Mouse (Mus musculus): Measurements from ENCODE around the gene Magi1. TPM values are rescaled to one million over a fixed set of nuclear protein-coding genes. Genes with fewer than 3 reads are reported as not detected.

Gene Magi1
- polyA plus RNA-seq, 1 experiment from 2014 or later: 22.9 TPM

GRCm38 (mm10) chr6:94131999-94132398 lies 151.7 kb downstream of the Magi1 start:
- 66% methylated on average over 4 of the region's 4 CpGs for WGBS
- H3K27me3 ChIP-seq (replicated peaks; ENCODE audit: control insufficient read depth, insufficient read depth, low read length): no peaks in the 10 kb centered on the region
- peaks cover 2% of the 10 kb centered on the region; the same call in 1 of the 2 replicates for H3K4me1 ChIP-seq (ENCODE audit: control insufficient read depth, insufficient read depth, low read length)
- H3K9ac ChIP-seq (ENCODE audit: low read length): no peak overlapping the region
- ATAC-seq: no peak
- no peaks in the 10 kb centered on the region for H3K36me3 ChIP-seq (ENCODE audit: control insufficient read depth, insufficient read depth, low read length)
- no peak for DNase-seq (ENCODE audit: low spot score)
- H3K9me3 ChIP-seq (replicated peaks; ENCODE audit: control insufficient read depth, low read length): no peaks in the 10 kb centered on the region
- H3K27ac ChIP-seq (ENCODE audit: low read depth, low read length): no peak overlapping the region
- H3K4me2 ChIP-seq (ENCODE audit: low read length): no peak overlapping the region
- no peak overlapping the region for H3K4me3 ChIP-seq (ENCODE audit: low read depth, low read length)

DNA sequence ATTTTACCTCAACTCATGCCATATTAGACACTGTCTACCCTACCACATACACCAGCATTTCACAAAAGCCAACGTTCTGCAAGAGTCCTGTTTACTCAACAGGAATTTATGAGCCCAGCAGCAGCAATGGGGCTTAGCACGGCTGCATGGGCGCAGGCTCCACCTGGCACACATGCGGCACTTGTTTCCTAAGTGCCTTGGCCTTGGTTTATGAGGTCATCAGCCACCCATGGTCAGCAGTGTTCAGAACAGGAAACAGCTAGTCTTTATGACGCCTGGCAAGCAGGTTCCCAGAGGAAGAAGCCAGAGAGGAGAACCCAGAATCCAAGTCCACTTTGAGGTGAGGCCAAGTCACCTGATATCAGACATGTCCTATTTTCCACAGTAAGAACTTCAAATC lies 153.3 kb downstream of the Magi1 start:
- DNase-seq (ENCODE audit: low spot score): no peak
- no peak overlapping the region for H3K4me3 ChIP-seq (ENCODE audit: low read depth, low read length)
- peaks cover 2% of the 10 kb centered on the region; the same call in 1 of the 2 replicates for H3K4me1 ChIP-seq (ENCODE audit: control insufficient read depth, insufficient read depth, low read length)
- H3K36me3 ChIP-seq (ENCODE audit: control insufficient read depth, insufficient read depth, low read length): no peaks in the 10 kb centered on the region
- no peaks in the 10 kb centered on the region for H3K27me3 ChIP-seq (replicated peaks; ENCODE audit: control insufficient read depth, insufficient read depth, low read length)
- H3K9ac ChIP-seq (ENCODE audit: low read length): no peak overlapping the region
- no peak for ATAC-seq
- no peak overlapping the region for H3K4me2 ChIP-seq (ENCODE audit: low read length)
- WGBS: 90% methylated on average over 5 of the region's 5 CpGs
- H3K27ac ChIP-seq (ENCODE audit: low read depth, low read length): no peak overlapping the region
- no peaks in the 10 kb centered on the region for H3K9me3 ChIP-seq (replicated peaks; ENCODE audit: control insufficient read depth, low read length)

DNA sequence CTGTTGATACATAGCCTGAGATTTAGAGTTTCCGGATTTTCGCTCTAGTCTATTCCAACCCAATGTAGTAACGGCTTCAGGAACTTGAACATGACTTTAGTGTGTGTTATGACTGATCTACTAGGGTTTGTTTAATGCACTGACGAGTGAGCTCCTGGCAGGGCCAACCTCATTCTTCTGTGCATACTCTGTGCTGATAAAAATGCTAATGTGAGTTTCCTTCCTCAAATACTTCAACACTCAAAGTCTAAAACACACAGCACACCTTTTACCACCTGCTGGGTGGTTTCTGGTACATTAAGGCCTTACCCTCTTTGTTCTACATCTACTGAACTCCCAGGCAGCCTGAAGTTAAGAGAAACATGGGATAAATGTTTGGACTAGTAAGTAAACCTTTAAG lies 157.0 kb downstream of the Magi1 start:
- Histone ChIP-seq H3K4me1 (ENCODE audit: control insufficient read depth, insufficient read depth, low read length) (peaks cover 8% of the 10 kb centered on the region; the same call in 1 of the 2 replicates), H3K4me3 (ENCODE audit: low read depth, low read length) (no peak overlapping the region), H3K27me3 (replicated peaks; ENCODE audit: control insufficient read depth, insufficient read depth, low read length) (no peaks in the 10 kb centered on the region), H3K27ac (ENCODE audit: low read depth, low read length) (no peak overlapping the region), H3K36me3 (ENCODE audit: control insufficient read depth, insufficient read depth, low read length) (no peaks in the 10 kb centered on the region), H3K4me2 (ENCODE audit: low read length) (no peak overlapping the region), H3K9me3 (replicated peaks; ENCODE audit: control insufficient read depth, low read length) (no peaks in the 10 kb centered on the region), H3K9ac (ENCODE audit: low read length) (no peak overlapping the region)
- DNase-seq (ENCODE audit: low spot score): no peak
- 92% methylated on average over 4 of the region's 4 CpGs for WGBS
- no peak for ATAC-seq

- Histone ChIP-seq H3K4me1 (ENCODE audit: control insufficient read depth, insufficient read depth, low read length) (peaks cover 8% of the 10 kb centered on the region; the same call in 1 of the 2 replicates), H3K4me2 (ENCODE audit: low read length) (no peak overlapping the region), H3K27ac (ENCODE audit: low read depth, low read length) (no peak overlapping the region), H3K36me3 (ENCODE audit: control insufficient read depth, insufficient read depth, low read length) (no peaks in the 10 kb centered on the region), H3K9ac (ENCODE audit: low read length) (no peak overlapping the region), H3K4me3 (ENCODE audit: low read depth, low read length) (no peak overlapping the region), H3K27me3 (replicated peaks; ENCODE audit: control insufficient read depth, insufficient read depth, low read length) (no peaks in the 10 kb centered on the region), H3K9me3 (replicated peaks; ENCODE audit: control insufficient read depth, low read length) (no peaks in the 10 kb centered on the region)
- 87% methylated on average over 6 of the region's 6 CpGs for WGBS
- DNase-seq (ENCODE audit: low spot score) (no peak), ATAC-seq (no peak)
These were observed 158.6 kb downstream of the Magi1 start for GRCm38 (mm10) chr6:94125144-94125543.

DNA sequence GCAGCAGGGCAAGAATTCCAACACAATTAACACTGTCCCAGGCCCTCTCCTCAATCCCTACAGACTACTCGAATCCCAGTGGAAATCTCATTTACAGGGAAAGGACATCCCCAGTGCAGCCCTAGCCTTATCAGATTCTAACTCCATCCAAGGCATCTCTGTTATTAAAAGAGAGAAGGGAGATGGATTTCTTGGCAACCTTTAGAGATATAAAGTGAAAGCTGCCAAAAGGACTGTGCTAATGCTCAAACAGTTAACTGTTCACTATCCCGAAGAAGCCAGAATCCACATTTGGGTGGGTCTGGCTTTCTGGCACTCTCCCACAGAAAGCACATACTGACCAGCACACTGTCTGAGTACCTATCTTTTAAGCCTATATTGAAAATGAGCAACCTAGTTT lies 159.4 kb downstream of the Magi1 start:
- no peaks in the 10 kb centered on the region for H3K27me3 ChIP-seq (replicated peaks; ENCODE audit: control insufficient read depth, insufficient read depth, low read length)
- no peak overlapping the region for H3K27ac ChIP-seq (ENCODE audit: low read depth, low read length)
- peaks cover 8% of the 10 kb centered on the region; the same call in 1 of the 2 replicates for H3K4me1 ChIP-seq (ENCODE audit: control insufficient read depth, insufficient read depth, low read length)
- H3K36me3 ChIP-seq (ENCODE audit: control insufficient read depth, insufficient read depth, low read length): no peaks in the 10 kb centered on the region
- no peaks in the 10 kb centered on the region for H3K9me3 ChIP-seq (replicated peaks; ENCODE audit: control insufficient read depth, low read length)
- no peak overlapping the region for H3K9ac ChIP-seq (ENCODE audit: low read length)
- H3K4me3 ChIP-seq (ENCODE audit: low read depth, low read length): no peak overlapping the region
- WGBS: 63% methylated on average over 2 of the region's 2 CpGs
- ATAC-seq: no peak
- H3K4me2 ChIP-seq (ENCODE audit: low read length): no peak overlapping the region
- DNase-seq (ENCODE audit: low spot score): no peak

GRCm38 (mm10) chr6:94122566-94123150 lies 161.1 kb downstream of the Magi1 start:
- Histone ChIP-seq H3K9me3 (replicated peaks; ENCODE audit: control insufficient read depth, low read length) (no peaks in the 10 kb centered on the region), H3K9ac (ENCODE audit: low read length) (no peak overlapping the region), H3K36me3 (ENCODE audit: control insufficient read depth, insufficient read depth, low read length) (no peaks in the 10 kb centered on the region), H3K4me2 (ENCODE audit: low read length) (no peak overlapping the region), H3K27me3 (replicated peaks; ENCODE audit: control insufficient read depth, insufficient read depth, low read length) (no peaks in the 10 kb centered on the region), H3K4me3 (ENCODE audit: low read depth, low read length) (no peak overlapping the region), H3K4me1 (ENCODE audit: control insufficient read depth, insufficient read depth, low read length) (peaks cover 8% of the 10 kb centered on the region; the same call in 1 of the 2 replicates), H3K27ac (ENCODE audit: low read depth, low read length) (no peak overlapping the region; the same call in 1 of the 2 replicates)
- 40% methylated on average over 8 of the region's 8 CpGs for WGBS
- ATAC-seq (peak; percentile 44), DNase-seq (ENCODE audit: low spot score) (peak; percentile 50)

GRCm38 (mm10) chr6:94121488-94121887 lies 162.2 kb downstream of the Magi1 start:
- no peaks in the 10 kb centered on the region for H3K36me3 ChIP-seq (ENCODE audit: control insufficient read depth, insufficient read depth, low read length)
- H3K4me2 ChIP-seq (ENCODE audit: low read length): no peak overlapping the region
- H3K4me3 ChIP-seq (ENCODE audit: low read depth, low read length): no peak overlapping the region
- H3K9ac ChIP-seq (ENCODE audit: low read length): no peak overlapping the region
- no peak overlapping the region for H3K27ac ChIP-seq (ENCODE audit: low read depth, low read length)
- 48% methylated on average over 5 of the region's 5 CpGs for WGBS
- H3K4me1 ChIP-seq (ENCODE audit: control insufficient read depth, insufficient read depth, low read length): peaks cover 8% of the 10 kb centered on the region; the same call in 1 of the 2 replicates
- no peak for ATAC-seq
- no peaks in the 10 kb centered on the region for H3K9me3 ChIP-seq (replicated peaks; ENCODE audit: control insufficient read depth, low read length)
- DNase-seq (ENCODE audit: low spot score): peak; percentile 61
- H3K27me3 ChIP-seq (replicated peaks; ENCODE audit: control insufficient read depth, insufficient read depth, low read length): no peaks in the 10 kb centered on the region

- H3K4me1 ChIP-seq (ENCODE audit: control insufficient read depth, insufficient read depth, low read length): no peaks in the 10 kb centered on the region
- H3K4me2 ChIP-seq (ENCODE audit: low read length): no peak overlapping the region
- no peaks in the 10 kb centered on the region for H3K9me3 ChIP-seq (replicated peaks; ENCODE audit: control insufficient read depth, low read length)
- H3K27ac ChIP-seq (ENCODE audit: low read depth, low read length): no peak overlapping the region
- H3K9ac ChIP-seq (ENCODE audit: low read length): no peak overlapping the region
- no peaks in the 10 kb centered on the region for H3K36me3 ChIP-seq (ENCODE audit: control insufficient read depth, insufficient read depth, low read length)
- ATAC-seq: no peak
- WGBS: 90% methylated on average over 6 of the region's 6 CpGs
- no peak overlapping the region for H3K4me3 ChIP-seq (ENCODE audit: low read depth, low read length)
- DNase-seq (ENCODE audit: low spot score): no peak
- no peaks in the 10 kb centered on the region for H3K27me3 ChIP-seq (replicated peaks; ENCODE audit: control insufficient read depth, insufficient read depth, low read length)
These were observed 167.0 kb downstream of the Magi1 start for GRCm38 (mm10) chr6:94116434-94117432.

- H3K27me3 ChIP-seq (replicated peaks; ENCODE audit: control insufficient read depth, insufficient read depth, low read length): no peaks in the 10 kb centered on the region
- no peak overlapping the region for H3K4me2 ChIP-seq (ENCODE audit: low read length)
- DNase-seq (ENCODE audit: low spot score) (no peak), ATAC-seq (no peak)
- no peak overlapping the region for H3K4me3 ChIP-seq (ENCODE audit: low read depth, low read length)
- no peak overlapping the region for H3K27ac ChIP-seq (ENCODE audit: low read depth, low read length)
- no peak overlapping the region for H3K9ac ChIP-seq (ENCODE audit: low read length)
- H3K36me3 ChIP-seq (ENCODE audit: control insufficient read depth, insufficient read depth, low read length): no peaks in the 10 kb centered on the region
- H3K4me1 ChIP-seq (ENCODE audit: control insufficient read depth, insufficient read depth, low read length): no peaks in the 10 kb centered on the region
- H3K9me3 ChIP-seq (replicated peaks; ENCODE audit: control insufficient read depth, low read length): no peaks in the 10 kb centered on the region
These were observed 171.9 kb downstream of the Magi1 start for GRCm38 (mm10) chr6:94111833-94112232.
